Mouse (Mus musculus): ENCODE measurements around the gene Flrt2. TPM values are rescaled to one million over a fixed set of nuclear protein-coding genes. Genes with fewer than 3 reads are reported as not detected.
A peak's percentile ranks its signal among the peaks of the same experiment; 100 is the strongest.
"Not testable (repeated sequence)": the region's sequence is repeated elsewhere in the genome, so short reads cannot be mapped to it uniquely, and the experiment has no call there.

The Flrt2 gene
- 1.0 and 1.9 TPM in 2 replicates for polyA plus RNA-seq (2012; ENCODE audit: insufficient read depth, insufficient read length, missing spikeins)

DNA sequence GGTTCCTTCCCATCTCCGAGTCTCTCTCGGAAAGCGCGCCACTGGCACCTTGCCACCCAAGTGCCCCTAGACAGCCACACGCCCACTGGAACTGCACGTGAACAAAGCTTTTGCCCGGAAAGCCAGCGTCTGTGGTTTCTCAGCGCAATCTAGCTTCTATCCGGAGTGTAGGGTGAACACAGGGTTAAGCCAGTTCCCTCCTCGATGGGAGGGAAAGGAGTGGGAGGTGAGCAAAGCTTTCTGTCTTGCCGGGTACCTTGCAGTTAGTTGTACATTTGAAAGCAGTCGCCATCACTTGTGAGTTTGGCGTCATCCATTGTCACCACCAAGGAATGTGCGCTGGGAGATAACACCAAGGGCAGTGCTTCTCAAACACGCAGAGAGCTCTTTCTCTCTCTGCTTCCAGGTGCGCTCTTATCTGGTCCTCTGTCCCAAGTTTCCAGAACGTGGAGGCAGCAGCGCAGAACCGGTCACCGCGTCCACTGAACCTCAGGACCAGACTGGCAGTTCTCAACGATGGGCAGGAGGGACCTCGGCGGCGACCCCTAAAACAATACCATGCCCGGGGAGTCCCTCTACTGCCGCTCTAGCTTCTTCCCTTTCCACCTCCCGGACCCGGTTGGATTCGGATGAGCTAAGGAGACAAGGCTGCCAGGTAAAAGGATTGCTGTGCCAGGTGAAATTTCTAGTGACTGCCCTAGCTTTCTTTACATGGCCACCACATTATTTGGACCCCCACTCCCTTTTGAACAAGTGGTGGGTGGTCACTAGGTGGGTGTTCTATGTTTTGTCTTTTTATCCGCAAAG, at the start of gene Flrt2:
Gene Flrt2 (plus strand): TSS at position 266 of the 807 bp plus-strand sequence.
- no peaks in the 10 kb centered on the region for H3K4me1 ChIP-seq (ENCODE audit: control insufficient read depth, insufficient read depth, insufficient read length, low read length)
- peak within 1 kb of the TSS; percentile 76 for H3K4me3 ChIP-seq (ENCODE audit: insufficient read depth, low read depth, low read length)
- no peak within 1 kb of the TSS for H3K27ac ChIP-seq (replicated peaks; ENCODE audit: low read depth, low read length)

DNA sequence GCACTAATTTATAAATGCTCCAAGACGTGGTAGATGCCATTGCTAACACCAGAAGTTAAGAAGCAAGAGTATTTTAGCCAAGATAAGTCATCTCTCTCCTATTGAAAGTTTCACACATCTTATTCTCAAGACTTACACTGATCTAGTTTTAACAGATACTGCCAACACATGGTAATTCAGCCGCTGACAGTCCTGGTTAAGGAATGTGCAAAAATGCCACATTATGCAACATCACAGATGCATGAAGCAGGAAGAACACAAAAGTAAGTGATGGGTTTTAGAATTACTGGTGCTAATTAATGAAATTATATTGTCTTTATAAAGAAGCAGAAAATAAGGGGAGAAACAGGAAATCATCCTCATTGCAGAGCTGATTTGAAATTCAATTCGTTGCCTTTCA, 49.8 kb upstream of the Flrt2 start:
- Histone ChIP-seq H3K27ac (replicated peaks; ENCODE audit: low read depth, low read length) (no peak overlapping the region), H3K4me3 (ENCODE audit: insufficient read depth, low read depth, low read length) (no peak overlapping the region), H3K4me1 (ENCODE audit: control insufficient read depth, insufficient read depth, insufficient read length, low read length) (no peaks in the 10 kb centered on the region)

DNA sequence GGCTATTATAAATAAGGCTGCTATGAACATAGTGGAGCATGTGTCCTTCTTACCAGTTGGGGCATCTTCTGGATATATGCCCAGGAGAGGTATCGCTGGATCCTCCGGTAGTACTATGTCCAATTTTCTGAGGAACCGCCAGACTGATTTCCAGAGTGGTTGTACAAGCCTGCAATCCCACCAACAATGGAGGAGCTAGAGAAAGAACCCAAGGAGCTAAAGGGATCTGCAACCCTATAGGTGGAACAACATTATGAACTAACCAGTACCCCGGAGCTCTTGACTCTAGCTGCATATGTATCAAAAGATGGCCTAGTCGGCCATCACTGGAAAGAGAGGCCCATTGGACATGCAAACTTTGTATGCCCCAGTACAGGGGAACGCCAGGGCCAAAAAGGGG, 44.8 kb upstream of the Flrt2 start:
- H3K4me1 ChIP-seq (ENCODE audit: control insufficient read depth, insufficient read depth, insufficient read length, low read length); H3K27ac ChIP-seq (replicated peaks; ENCODE audit: low read depth, low read length); H3K4me3 ChIP-seq (ENCODE audit: insufficient read depth, low read depth, low read length): not testable (repeated sequence)

DNA sequence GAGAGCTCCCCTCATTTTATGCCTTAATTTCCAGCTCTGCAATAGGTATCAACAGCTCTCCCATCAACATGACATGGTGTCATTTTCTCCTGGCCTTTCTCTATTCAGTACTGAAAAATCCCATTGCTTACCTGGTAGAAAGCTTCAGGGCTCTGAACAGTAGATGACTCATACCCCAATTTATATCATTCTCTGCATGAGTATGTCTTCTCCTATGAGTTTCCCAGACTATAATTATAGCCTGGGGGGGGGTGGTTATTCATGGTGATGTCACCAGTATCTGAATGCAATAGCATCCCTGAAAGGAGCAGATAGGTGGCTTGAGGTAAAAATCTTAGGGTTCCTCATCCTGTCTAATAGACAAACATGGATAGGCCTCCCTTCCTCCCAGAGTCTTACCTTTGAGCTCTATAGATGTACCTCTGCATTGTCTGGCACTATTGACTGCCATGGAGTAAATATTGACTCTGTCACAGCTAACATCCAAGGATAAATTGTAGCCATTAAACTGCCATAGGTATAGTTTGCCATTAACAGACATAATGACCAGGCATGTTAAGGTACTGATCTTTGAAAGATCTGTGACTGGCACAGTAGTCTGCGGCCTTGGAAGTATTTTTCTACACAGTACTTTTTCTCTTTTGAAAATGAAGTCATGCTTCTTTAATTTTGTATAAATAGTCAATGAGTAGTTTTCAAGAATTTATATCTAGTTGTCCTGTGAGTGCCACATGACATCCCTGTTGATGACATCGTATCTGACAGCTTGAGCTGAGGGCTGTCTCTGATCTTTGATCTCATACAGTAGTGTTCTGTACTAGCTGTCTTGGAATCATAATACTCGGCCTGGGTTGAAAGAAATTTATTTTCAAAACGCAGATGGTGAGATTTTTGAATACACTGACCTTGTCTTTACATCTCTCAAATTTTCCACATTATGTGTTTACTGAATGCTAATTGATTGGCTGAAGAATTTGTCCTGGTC, 39.6 kb upstream of the Flrt2 start:
- no peak overlapping the region for H3K27ac ChIP-seq (replicated peaks; ENCODE audit: low read depth, low read length)
- no peak overlapping the region for H3K4me3 ChIP-seq (ENCODE audit: insufficient read depth, low read depth, low read length)
- no peaks in the 10 kb centered on the region for H3K4me1 ChIP-seq (ENCODE audit: control insufficient read depth, insufficient read depth, insufficient read length, low read length)

DNA sequence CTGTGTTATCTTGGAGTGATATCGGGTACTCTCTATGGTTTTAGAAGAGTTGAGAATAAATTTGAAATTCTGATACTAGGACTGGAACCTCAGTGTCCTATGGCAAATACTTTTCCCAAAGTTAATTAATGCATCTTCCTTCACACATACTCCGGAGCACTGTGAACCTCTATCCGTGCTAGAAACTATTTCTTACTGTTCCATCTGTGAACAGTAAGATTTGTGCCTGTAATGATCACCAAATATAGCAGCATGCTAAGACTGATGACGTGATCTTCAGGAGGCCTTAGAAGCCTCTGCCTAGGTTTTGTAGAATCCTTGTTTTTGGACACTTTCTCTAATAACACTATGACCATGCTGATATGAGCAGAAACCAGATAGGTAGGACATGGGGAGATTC, 35.4 kb upstream of the Flrt2 start:
- Histone ChIP-seq H3K27ac (replicated peaks; ENCODE audit: low read depth, low read length) (no peak overlapping the region), H3K4me3 (ENCODE audit: insufficient read depth, low read depth, low read length) (no peak overlapping the region), H3K4me1 (ENCODE audit: control insufficient read depth, insufficient read depth, insufficient read length, low read length) (no peaks in the 10 kb centered on the region)

DNA sequence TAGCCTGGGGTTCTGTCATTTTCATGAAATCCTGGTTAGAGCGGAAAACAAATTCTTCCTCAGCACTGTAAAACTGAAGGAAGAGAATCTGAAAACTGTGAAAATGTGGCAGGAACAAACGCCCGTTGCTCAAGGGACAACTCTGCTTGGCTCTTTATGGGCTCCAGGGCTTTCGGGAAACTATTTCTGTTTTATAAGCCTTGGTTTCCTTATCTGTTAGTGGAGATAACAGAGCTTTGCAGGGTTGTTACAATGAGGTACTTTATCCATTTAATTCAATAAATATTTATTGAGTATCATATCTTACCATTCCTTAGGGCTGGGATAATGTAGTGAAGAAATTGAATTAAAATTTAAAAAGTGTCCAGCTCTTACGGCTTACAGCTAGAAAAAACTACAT, 24.7 kb upstream of the Flrt2 start:
- Histone ChIP-seq H3K27ac (replicated peaks; ENCODE audit: low read depth, low read length) (no peak overlapping the region), H3K4me1 (ENCODE audit: control insufficient read depth, insufficient read depth, insufficient read length, low read length) (no peaks in the 10 kb centered on the region), H3K4me3 (ENCODE audit: insufficient read depth, low read depth, low read length) (no peak overlapping the region)

DNA sequence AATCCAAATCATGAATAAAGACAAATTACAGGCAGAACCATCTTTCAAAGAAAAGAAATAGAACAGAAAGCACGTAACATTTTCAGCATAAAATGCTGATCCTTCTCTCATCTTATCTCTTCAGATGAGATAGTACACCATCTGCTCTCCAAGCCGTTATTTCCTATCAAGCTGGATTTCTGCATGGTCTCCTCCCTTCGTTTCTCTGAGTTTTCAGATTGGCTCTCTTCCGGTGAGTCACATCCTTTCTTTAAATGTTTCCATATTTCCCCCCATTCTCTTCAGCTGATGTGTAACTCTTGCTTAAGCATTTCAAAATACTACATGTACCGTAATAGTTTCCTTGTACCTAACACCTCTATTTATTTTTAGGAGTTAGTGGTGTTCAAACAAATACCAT, 16.3 kb upstream of the Flrt2 start:
- Histone ChIP-seq H3K4me3 (ENCODE audit: insufficient read depth, low read depth, low read length) (no peak overlapping the region), H3K27ac (replicated peaks; ENCODE audit: low read depth, low read length) (no peak overlapping the region), H3K4me1 (ENCODE audit: control insufficient read depth, insufficient read depth, insufficient read length, low read length) (no peaks in the 10 kb centered on the region)

DNA sequence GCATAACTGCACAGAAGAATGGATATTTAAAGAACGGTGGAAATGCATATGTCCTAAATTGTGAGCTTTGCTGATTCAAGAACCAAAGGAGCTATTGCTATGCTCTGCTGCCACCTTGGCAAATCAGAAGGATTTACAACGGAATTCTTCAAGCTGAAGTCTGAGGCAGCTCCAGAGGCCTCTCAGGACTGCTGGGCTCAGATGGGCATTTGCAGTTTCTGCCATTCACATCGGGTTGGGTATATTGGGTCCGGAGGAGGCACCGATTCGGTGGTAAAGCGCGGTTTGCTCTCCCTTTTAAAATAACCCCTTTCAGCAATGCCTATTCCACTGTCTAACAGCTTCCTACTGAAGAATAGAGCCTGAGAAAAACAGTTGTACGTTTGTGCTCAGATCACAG, 1.2 kb upstream of the Flrt2 start:
- H3K4me3 ChIP-seq (ENCODE audit: insufficient read depth, low read depth, low read length): no peak overlapping the region
- H3K27ac ChIP-seq (replicated peaks; ENCODE audit: low read depth, low read length): no peak overlapping the region
- no peaks in the 10 kb centered on the region for H3K4me1 ChIP-seq (ENCODE audit: control insufficient read depth, insufficient read depth, insufficient read length, low read length)

DNA sequence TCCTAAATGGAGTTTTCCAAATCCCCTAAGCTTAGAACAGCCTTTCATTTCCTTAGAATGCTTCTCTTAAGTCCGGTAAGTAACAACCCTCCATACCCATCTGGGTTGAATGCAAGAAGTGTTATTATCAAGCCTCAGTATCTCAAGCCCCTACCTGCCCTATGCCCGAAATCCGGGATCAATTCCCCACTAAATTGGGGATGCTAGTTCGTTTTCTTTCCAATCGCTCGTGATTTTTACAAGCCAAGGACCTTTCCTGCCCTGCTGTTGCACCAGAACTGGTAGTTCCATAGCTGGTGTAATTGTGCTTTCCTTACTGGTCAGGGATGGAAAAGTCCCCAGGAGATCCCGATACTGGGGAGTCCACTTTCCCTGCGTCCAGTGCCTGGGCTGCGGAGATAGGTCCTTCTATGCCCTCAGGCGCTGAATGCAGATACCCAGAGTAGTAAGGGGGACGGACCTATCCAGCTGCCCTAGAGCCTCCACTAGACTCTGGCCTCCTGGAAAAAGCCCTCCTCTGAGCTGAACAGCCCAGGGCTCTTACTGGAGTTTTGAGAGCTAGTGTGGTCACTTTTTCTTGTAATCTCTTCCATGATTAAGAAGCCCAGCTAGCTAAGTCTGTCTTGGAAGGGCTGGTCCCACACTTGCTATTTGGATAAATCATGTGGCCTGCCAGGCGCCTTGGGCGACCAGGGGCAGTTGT, 1.1 kb downstream of the Flrt2 start:
- peak overlapping the region; percentile 76 for H3K4me3 ChIP-seq (ENCODE audit: insufficient read depth, low read depth, low read length)
- H3K27ac ChIP-seq (replicated peaks; ENCODE audit: low read depth, low read length): no peak overlapping the region
- H3K4me1 ChIP-seq (ENCODE audit: control insufficient read depth, insufficient read depth, insufficient read length, low read length): no peaks in the 10 kb centered on the region; the same call in 1 of the 2 replicates

DNA sequence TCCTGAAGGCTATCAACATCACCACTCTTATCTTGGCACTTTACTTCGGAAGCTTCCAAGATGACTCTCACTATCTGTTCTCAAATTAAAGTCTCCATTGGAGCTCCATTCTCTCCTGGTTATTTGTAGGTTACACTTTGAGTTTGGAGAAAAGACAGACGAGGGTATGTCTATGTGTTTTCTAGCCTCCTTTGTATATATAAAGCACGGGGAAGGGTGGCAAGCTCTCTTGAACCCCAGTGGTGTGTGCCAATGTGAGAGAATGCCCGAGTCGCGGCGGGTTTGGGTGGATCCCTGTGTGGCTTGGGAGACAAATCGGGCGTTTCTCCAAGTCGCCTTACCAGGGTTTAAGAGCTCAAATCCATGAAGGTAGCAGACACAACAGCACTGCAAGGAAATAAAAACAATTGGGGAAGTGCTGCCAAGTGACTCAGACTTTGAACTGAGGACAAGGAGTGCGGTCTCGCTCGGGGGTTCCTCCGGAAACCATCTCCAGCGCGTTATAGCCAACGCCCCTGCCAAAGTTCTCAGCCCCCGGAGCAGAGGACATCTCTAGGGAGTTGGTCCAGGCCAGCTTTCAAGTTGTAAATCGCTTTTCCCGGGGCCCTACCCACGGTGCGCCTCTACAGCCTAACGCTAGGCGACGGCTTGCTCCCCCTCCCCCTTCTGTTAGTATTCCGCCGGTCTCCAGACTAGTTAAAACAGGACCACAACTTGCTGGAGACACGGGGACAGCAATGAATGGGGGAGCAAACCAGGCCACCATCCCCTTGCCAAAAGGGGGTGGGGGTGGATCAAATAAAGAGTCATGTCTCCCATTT, 1.8 kb downstream of the Flrt2 start:
- H3K4me3 ChIP-seq (ENCODE audit: insufficient read depth, low read depth, low read length): peak overlapping the region; percentile 76
- H3K27ac ChIP-seq (replicated peaks; ENCODE audit: low read depth, low read length): no peak overlapping the region
- H3K4me1 ChIP-seq (ENCODE audit: control insufficient read depth, insufficient read depth, insufficient read length, low read length): no peaks in the 10 kb centered on the region; the same call in 1 of the 2 replicates

DNA sequence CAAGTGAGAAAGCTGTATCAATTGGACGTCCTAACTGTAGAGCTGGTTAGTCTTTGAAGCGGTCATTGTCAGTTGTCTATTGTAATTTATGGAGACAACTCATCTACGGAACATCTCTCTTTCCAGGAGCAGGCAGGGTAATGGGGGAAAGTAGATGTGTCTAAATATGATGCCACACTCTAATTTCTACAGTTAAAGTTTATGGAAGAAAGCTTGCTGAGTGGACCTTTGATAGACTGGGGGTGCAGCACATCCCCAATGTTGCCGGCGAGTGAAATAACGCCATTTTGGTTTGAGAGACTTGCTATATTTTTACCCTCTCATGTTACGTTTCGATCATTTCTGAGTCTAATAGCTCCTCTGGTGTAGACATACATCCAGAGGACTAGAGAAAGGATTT, 2.5 kb downstream of the Flrt2 start:
- no peaks in the 10 kb centered on the region; the same call in 1 of the 2 replicates for H3K4me1 ChIP-seq (ENCODE audit: control insufficient read depth, insufficient read depth, insufficient read length, low read length)
- H3K27ac ChIP-seq (replicated peaks; ENCODE audit: low read depth, low read length): no peak overlapping the region

DNA sequence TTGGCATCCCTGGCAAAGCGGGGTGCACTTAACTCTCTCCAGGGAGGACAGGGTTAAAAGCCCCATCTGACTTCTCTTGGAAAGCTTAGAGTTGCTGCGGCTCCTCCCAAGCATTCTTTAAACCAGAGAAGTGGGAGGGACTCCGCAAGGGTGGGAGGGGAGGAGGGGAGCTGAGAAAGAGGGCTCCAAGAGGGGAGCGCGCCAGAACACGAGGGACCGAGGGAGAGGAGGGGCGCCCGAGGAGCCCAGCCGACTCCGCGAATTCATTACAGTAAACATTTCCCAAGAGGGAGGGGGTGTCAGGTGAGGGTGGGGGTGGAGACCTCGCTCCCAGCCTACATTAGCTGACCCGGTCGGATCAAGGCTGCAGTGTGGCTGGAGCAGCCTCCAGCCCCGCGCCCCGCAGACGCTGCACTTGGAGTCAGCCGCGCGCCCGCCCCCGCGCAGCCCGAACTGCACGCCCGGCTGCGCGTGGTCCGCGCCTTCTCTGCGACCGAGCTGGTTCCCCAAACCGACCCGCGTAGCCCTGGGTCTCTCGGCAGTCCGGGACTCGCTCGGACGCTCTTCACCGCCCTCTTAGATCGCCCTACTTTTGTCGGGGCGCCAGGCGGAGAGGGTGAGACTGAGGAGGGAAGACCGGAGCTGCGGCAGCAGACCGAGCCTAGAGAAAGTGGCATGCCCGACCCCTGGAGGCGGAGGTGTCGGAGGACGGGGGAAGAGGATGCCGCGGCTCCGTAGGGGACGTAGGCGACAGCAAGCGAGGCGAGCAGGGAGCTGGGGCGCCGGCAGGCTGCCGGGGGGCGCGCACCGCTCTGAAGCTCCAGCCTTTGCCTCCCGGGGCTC, 3.2 kb downstream of the Flrt2 start:
- H3K27ac ChIP-seq (replicated peaks; ENCODE audit: low read depth, low read length): 0 out of 2 replicates have a peak overlapping the region, but pooled peaks have one; percentile 36
- H3K4me3 ChIP-seq (ENCODE audit: insufficient read depth, low read depth, low read length): peak overlapping the region; percentile 76
- no peaks in the 10 kb centered on the region; the same call in 1 of the 2 replicates for H3K4me1 ChIP-seq (ENCODE audit: control insufficient read depth, insufficient read depth, insufficient read length, low read length)

More for the DNA sequence above, 2.5 kb downstream of the Flrt2 start:
- peak overlapping the region; percentile 76 for H3K4me3 ChIP-seq (ENCODE audit: insufficient read depth, low read depth, low read length)

DNA sequence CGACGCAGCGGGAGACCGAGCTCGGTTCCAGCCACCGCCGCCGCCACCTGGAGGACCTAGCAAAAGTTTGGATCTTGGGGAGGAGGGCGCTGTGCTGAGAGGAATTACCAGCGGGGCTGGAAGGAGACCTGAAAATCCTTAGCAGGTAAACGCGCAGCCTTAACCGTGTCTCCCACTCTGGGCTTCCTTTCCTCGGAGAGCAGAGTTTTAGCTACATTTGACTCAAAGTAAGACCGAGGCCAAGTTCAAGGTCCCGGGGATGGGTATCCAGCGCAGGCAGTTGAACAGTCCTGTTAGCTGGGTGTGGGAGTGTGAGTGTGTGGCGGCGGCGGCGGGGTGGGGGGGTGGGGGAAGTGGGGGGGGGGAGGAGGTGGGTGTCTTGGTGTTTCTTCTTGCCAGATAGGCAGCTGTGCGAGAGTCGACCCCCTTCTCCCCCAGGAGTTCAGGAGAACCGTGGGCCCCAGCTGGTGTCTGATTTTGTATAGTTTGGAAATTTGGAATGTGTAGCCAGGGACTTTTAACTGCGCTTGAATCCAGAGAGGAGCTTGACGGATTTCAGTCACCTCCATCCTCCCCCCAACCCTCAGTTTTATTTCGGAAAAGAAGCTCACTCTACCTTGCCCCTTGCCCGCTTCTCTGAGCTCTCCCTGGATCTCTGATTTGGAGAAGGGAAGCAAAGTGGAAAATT, 4.0 kb downstream of the Flrt2 start:
- Histone ChIP-seq H3K27ac (replicated peaks; ENCODE audit: low read depth, low read length) (no peak overlapping the region), H3K4me3 (ENCODE audit: insufficient read depth, low read depth, low read length) (peak overlapping the region; percentile 76), H3K4me1 (ENCODE audit: control insufficient read depth, insufficient read depth, insufficient read length, low read length) (no peaks in the 10 kb centered on the region; the same call in none of the 2 replicates)

Data from brown adipose tissue, adult 24 weeks (tissue).